31 mouse cellular contexts compared by ENCODE assay signal in the genomic region with DNA sequence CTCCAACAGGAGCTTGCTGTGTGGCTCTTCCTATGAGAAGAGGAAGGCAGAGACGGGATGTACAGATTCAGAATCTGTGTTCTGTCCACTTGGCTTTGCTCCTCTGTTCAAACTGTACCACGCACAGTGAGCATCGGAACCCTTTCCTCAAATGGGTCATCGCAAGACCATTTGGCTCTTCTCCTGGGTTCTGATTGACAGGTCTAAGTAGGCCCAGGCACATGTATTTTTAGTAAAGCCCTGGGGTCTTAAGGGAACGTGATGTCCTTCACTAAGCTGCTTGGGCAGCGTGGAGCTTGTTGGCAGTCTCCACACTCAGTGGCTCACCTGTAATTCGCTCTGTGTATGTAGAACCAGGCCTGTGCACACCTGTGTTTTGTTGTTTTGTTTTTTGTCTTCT. TPM values are rescaled to one million over a fixed set of nuclear protein-coding genes. Genes with fewer than 3 reads are reported as not detected.
A peak's percentile ranks its signal among the peaks of the same experiment; 100 is the strongest.
DNase-seq lines count a peak whose midpoint lies in the region; ATAC-seq lines count a peak whose summit lies in the region.
"Had no signal": no experiment of that assay in that cellular context is flagged by ENCODE, and none has a peak within 500 bp of the region (broad histone marks: within the 10 kb centered on the region; RNA-seq: fewer than 3 reads in every experiment).

No protein-coding gene starts in this region.

- peak; percentile 21 to 54 for DNase-seq in adrenal gland, adult (ENCODE audit: inconsistent age in 2 of 2, low spot score in 1 of 2)
- no peak for DNase-seq in adrenal gland, postnatal 4 days (ENCODE audit: low spot score in 2 of 2)
- peak; percentile 42 for DNase-seq in heart, adult 8-10 months (ENCODE audit: low spot score)
- no peak for DNase-seq in heart, postnatal 25 days (ENCODE audit: low spot score)
- peak; percentile 8 to 20 for DNase-seq in right cerebral cortex, postnatal 10 days (ENCODE audit: low spot score in 2 of 2)
- DNase-seq in right cerebral cortex, postnatal 14 days = no peak
- DNase-seq in heart, postnatal 4 days = peak; percentile 3
- DNase-seq: adrenal gland, postnatal 14 days; cerebellum, postnatal 14 days; gastrocnemius, postnatal 14 days; kidney, adult 2 months; layer of hippocampus, postnatal 36 days; left cerebral cortex, postnatal 4 days; liver, embryonic 13.5 days; lung, adult 2 months; lung, postnatal 10 days; midbrain, embryonic 14.5 days; thymus, adult 2 months had no signal

- peaks cover 12% of the 10 kb centered on the region for H3K4me1 ChIP-seq in forebrain, embryonic 16.5 days (replicated peaks; ENCODE audit: control insufficient read depth, insufficient read depth, low read length)

- H3K36me3 ChIP-seq in forebrain, embryonic 16.5 days (ENCODE audit: control insufficient read depth, insufficient read depth) = no peaks in the 10 kb centered on the region
- H3K36me3 ChIP-seq: embryonic facial prominence, embryonic 10.5 days; forebrain, embryonic 12.5 days; intestine, embryonic 15.5 days; liver, embryonic 13.5 days had no signal

- 88% methylated on average over 7 of the region's 7 CpGs for WGBS in forebrain, embryonic 16.5 days

- intact Hi-C loops in heart, postnatal 25 days (cut with DNase I) = loop anchor here (5.0 kb wide), 1 partner anchor 118 kb away; a partner anchor contains a TSS

- H3K4me3 ChIP-seq in forebrain, embryonic 16.5 days (replicated peaks; ENCODE audit: low read length) = no peak overlapping the region
- H3K4me3 ChIP-seq: embryonic facial prominence, embryonic 10.5 days; embryonic facial prominence, embryonic 15.5 days; forebrain, embryonic 12.5 days; hindbrain, embryonic 12.5 days; intestine, embryonic 15.5 days; layer of hippocampus, adult 2 months; liver, embryonic 13.5 days had no signal

- no peak overlapping the region for H3K9ac ChIP-seq in forebrain, embryonic 16.5 days (replicated peaks; ENCODE audit: low read depth, low read length)
- H3K9ac ChIP-seq: embryonic facial prominence, embryonic 15.5 days; forebrain, embryonic 12.5 days; hindbrain, embryonic 12.5 days; intestine, embryonic 15.5 days; liver, embryonic 13.5 days had no signal

- no peak for ATAC-seq in forebrain, embryonic 16.5 days
- ATAC-seq: activated CD4-positive, CD25-positive, alpha-beta regulatory T cell, adult 4 months; hindbrain, postnatal 0 days; intestine, embryonic 15.5 days had no signal

- H3K27ac ChIP-seq in forebrain, embryonic 16.5 days (ENCODE audit: low read length) = no peak overlapping the region
- H3K27ac ChIP-seq: embryonic facial prominence, embryonic 10.5 days; embryonic facial prominence, embryonic 15.5 days; forebrain, embryonic 12.5 days; hindbrain, embryonic 12.5 days; hindbrain, postnatal 0 days; intestine, embryonic 15.5 days; liver, embryonic 13.5 days; macrophage had no signal

- H3K4me2 ChIP-seq in forebrain, embryonic 16.5 days (ENCODE audit: low read length) = no peak overlapping the region
- H3K4me2 ChIP-seq: embryonic facial prominence, embryonic 15.5 days; forebrain, embryonic 12.5 days; hindbrain, embryonic 12.5 days; intestine, embryonic 15.5 days; liver, embryonic 13.5 days had no signal

- H3K9me3 ChIP-seq in forebrain, embryonic 16.5 days (ENCODE audit: control insufficient read depth, low read length) = no peaks in the 10 kb centered on the region
- H3K9me3 ChIP-seq: embryonic facial prominence, embryonic 10.5 days; embryonic facial prominence, embryonic 15.5 days; forebrain, embryonic 12.5 days; hindbrain, embryonic 12.5 days; intestine, embryonic 15.5 days; liver, embryonic 13.5 days had no signal

- no peaks in the 10 kb centered on the region for H3K27me3 ChIP-seq in forebrain, embryonic 16.5 days (replicated peaks; ENCODE audit: control insufficient read depth, insufficient read depth, low read length)
- H3K27me3 ChIP-seq: CH12.LX; embryonic facial prominence, embryonic 15.5 days; hindbrain, embryonic 12.5 days; intestine, embryonic 15.5 days; liver, embryonic 13.5 days had no signal

RNA-seq across cellular contexts. Expression of a gene that starts 26.9 kb away (rescaled TPM):
- total RNA-seq in adrenal gland, postnatal 4 days (2021) = 10 to 100 TPM; 26.3 to 27.6 TPM
- total RNA-seq in heart, adult 8-10 months (2022) = 10 to 100 TPM; 18.9 to 23.0 (median 21.1) TPM
- total RNA-seq in heart, postnatal 25 days (2021) = 10 to 100 TPM; 19.9 to 22.6 TPM
- total RNA-seq in heart, postnatal 4 days (2021) = 1 to 10 TPM; 7.9 TPM
- 13.0 and 15.6 TPM in 2 replicates for polyA plus RNA-seq in forebrain, embryonic 16.5 days (2015; fragmentation: Nextera tagmentation; extraction: Ambion mirVana)

RNA-seq across cellular contexts. Expression of a gene that starts 58.4 kb away (rescaled TPM):
- 10 to 100 TPM; 11.3 to 12.3 TPM for total RNA-seq in adrenal gland, postnatal 4 days (2021)
- 1 to 10 TPM; 1.1 to 1.9 (median 1.6) TPM for total RNA-seq in heart, adult 8-10 months (2022)
- 1 to 10 TPM; 1.7 to 2.1 TPM for total RNA-seq in heart, postnatal 25 days (2021)
- total RNA-seq in heart, postnatal 4 days (2021) = 1 to 10 TPM; 7.8 to 8.3 TPM
- 22.8 and 22.9 TPM in 2 replicates for polyA plus RNA-seq in forebrain, embryonic 16.5 days (2015; fragmentation: Nextera tagmentation; extraction: Ambion mirVana)
- total RNA-seq: CH12.LX; granulocyte monocyte progenitor cell, adult 5-6 weeks; monocyte, adult 5-6 weeks had no signal
- polyA plus RNA-seq: activated CD4-positive, CD25-positive, alpha-beta regulatory T cell, adult 4 months had no signal

Comparison
In these comparisons a context has a peak if more than half of its experiments do, and no peak if none do; other contexts are left out.
1. DNase-seq: peak in adrenal gland, adult (2 of 2), heart, adult 8-10 months (single experiment), right cerebral cortex, postnatal 10 days (2 of 2) and heart, postnatal 4 days (single experiment); none in adrenal gland, postnatal 4 days (0 of 2), heart, postnatal 25 days (single experiment) and right cerebral cortex, postnatal 14 days (single experiment).